10 mouse cellular contexts compared by ENCODE assay signal in genomic region chr12:105016639-105017038, GRCm38 (mm10). TPM values are rescaled to one million over a fixed set of nuclear protein-coding genes. Genes with fewer than 3 reads are reported as not detected.
DNase-seq lines count a peak whose midpoint lies in the region; ATAC-seq lines count a peak whose summit lies in the region.
"Had no signal": no experiment of that assay in that cellular context is flagged by ENCODE, and none has a peak within 500 bp of the region (broad histone marks: within the 10 kb centered on the region; RNA-seq: fewer than 3 reads in every experiment).

No protein-coding gene starts in this region.

- H3K36me3 ChIP-seq in hindbrain, embryonic 15.5 days, result no peaks in the 10 kb centered on the region
- no peaks in the 10 kb centered on the region for H3K36me3 ChIP-seq in midbrain, embryonic 15.5 days (replicated peaks)
- H3K36me3 ChIP-seq: intestine, embryonic 15.5 days had no signal

- H3K4me1 ChIP-seq in hindbrain, embryonic 15.5 days (replicated peaks), result no peaks in the 10 kb centered on the region
- peaks cover 9% of the 10 kb centered on the region; the same call in 1 of the 2 replicates for H3K4me1 ChIP-seq in midbrain, embryonic 15.5 days

- H3K4me2 ChIP-seq in hindbrain, embryonic 15.5 days, result no peak overlapping the region
- no peak overlapping the region for H3K4me2 ChIP-seq in midbrain, embryonic 15.5 days
- H3K4me2 ChIP-seq: intestine, embryonic 15.5 days had no signal

- H3K9ac ChIP-seq in hindbrain, embryonic 15.5 days, result no peak overlapping the region
- no peak overlapping the region for H3K9ac ChIP-seq in midbrain, embryonic 15.5 days
- H3K9ac ChIP-seq: intestine, embryonic 15.5 days had no signal

- ATAC-seq in hindbrain, embryonic 15.5 days (ENCODE audit: low FRiP score, low read depth), result peak; percentile 57; the same call in 1 of the 2 replicates
- ATAC-seq in midbrain, embryonic 15.5 days (replicated peaks), result no peak
- ATAC-seq: intestine, embryonic 15.5 days had no signal

- 39% methylated on average over 10 of the region's 10 CpGs for WGBS in hindbrain, embryonic 15.5 days
- 78% methylated on average over 10 of the region's 10 CpGs for WGBS in midbrain, embryonic 15.5 days

- no peak overlapping the region for H3K4me3 ChIP-seq in hindbrain, embryonic 15.5 days
- H3K4me3 ChIP-seq in midbrain, embryonic 15.5 days, result no peak overlapping the region
- H3K4me3 ChIP-seq: intestine, embryonic 15.5 days had no signal

- H3K27me3 ChIP-seq in hindbrain, embryonic 15.5 days, result no peaks in the 10 kb centered on the region
- H3K27me3 ChIP-seq in midbrain, embryonic 15.5 days (replicated peaks), result no peaks in the 10 kb centered on the region
- H3K27me3 ChIP-seq: intestine, embryonic 15.5 days; megakaryocyte, embryonic 14.5 days had no signal

- H3K9me3 ChIP-seq in hindbrain, embryonic 15.5 days, result no peaks in the 10 kb centered on the region
- H3K9me3 ChIP-seq in midbrain, embryonic 15.5 days, result no peaks in the 10 kb centered on the region
- H3K9me3 ChIP-seq: intestine, embryonic 15.5 days; megakaryocyte, embryonic 14.5 days had no signal

- peak; percentile 54 for DNase-seq in cerebellum, postnatal 14 days
- DNase-seq in cerebellum, adult 9-11 months, result no peak
- peak; percentile 63 for DNase-seq in MN1 (ENCODE audit: low spot score)
- peak; percentile 74 to 86 for DNase-seq in kidney, postnatal 4 days
- no peak for DNase-seq in ovary, adult 18-20 months (ENCODE audit: low spot score)
- DNase-seq in gastrocnemius, adult 18-20 months (ENCODE audit: low spot score), result no peak

- peak overlapping the region; percentile 31; the same call in 1 of the 2 replicates for H3K27ac ChIP-seq in hindbrain, embryonic 15.5 days (replicated peaks)
- H3K27ac ChIP-seq in midbrain, embryonic 15.5 days, result no peak overlapping the region
- H3K27ac ChIP-seq: intestine, embryonic 15.5 days had no signal

RNA-seq across cellular contexts. Expression of gene Syne3, which starts 7.0 kb away (rescaled TPM):
- 0.36 and 0.43 TPM in 2 replicates for polyA plus RNA-seq in hindbrain, embryonic 15.5 days (2015; fragmentation: Nextera tagmentation; extraction: Ambion mirVana)
- polyA plus RNA-seq in midbrain, embryonic 15.5 days (2015; fragmentation: Nextera tagmentation; extraction: Ambion mirVana), result 0.40 and 0.49 TPM in 2 replicates
- total RNA-seq in gastrocnemius, adult 18-20 months (2021), result 1 to 10 TPM; 3.6 to 4.3 TPM

RNA-seq across cellular contexts. Expression of gene Glrx5, which starts 15.8 kb away (rescaled TPM):
- 164 and 169 TPM in 2 replicates for polyA plus RNA-seq in hindbrain, embryonic 15.5 days (2015; fragmentation: Nextera tagmentation; extraction: Ambion mirVana)
- polyA plus RNA-seq in midbrain, embryonic 15.5 days (2015; fragmentation: Nextera tagmentation; extraction: Ambion mirVana), result 143 and 144 TPM in 2 replicates
- total RNA-seq in gastrocnemius, adult 18-20 months (2021), result 10 to 100 TPM; 54.6 to 57.3 TPM

Comparison
In these comparisons a context has a peak if more than half of its experiments do, and no peak if none do; other contexts are left out.
1. DNase-seq: peak in cerebellum, postnatal 14 days (2 of 2), MN1 (single experiment) and kidney, postnatal 4 days (2 of 2); none in cerebellum, adult 9-11 months (single experiment), ovary, adult 18-20 months (single experiment) and gastrocnemius, adult 18-20 months (single experiment).